Mouse (Mus musculus) right cerebral cortex, adult 18-20 months (tissue): ENCODE results near the gene Gtsf2.
"Not testable (repeated sequence)": the region's sequence is repeated elsewhere in the genome, so short reads cannot be mapped to it uniquely, and the experiment has no call there.

Source experiments
- DNase-seq: peaks from one replicate; pipeline ENCODE4 v3.0.0; 2022; ENCODE audit warnings: mixed read lengths

The Gtsf2 gene

DNA sequence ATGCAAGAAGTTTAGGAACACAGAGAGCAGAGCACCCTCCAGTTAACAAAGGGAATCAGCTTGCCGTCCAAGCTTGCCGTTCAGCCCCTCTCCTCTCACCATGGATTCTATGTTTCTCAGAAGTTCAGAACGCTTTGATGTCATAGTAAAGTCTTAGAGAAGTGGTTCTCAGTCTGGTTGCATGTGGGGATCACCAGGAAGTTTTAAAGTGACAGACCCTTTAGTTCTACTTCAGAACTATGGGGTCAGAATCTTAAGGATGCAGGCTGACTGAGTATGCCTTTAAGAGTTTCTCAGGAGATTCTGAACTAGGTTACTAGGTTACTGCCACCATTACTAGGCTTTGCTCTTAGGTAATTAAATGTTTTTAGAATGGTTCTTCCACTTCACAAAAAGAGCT, at the start of gene Gtsf2:
Gene Gtsf2 (minus strand): TSS at position 101 of the 400 bp plus-strand sequence.
- no peak for DNase-seq

DNA sequence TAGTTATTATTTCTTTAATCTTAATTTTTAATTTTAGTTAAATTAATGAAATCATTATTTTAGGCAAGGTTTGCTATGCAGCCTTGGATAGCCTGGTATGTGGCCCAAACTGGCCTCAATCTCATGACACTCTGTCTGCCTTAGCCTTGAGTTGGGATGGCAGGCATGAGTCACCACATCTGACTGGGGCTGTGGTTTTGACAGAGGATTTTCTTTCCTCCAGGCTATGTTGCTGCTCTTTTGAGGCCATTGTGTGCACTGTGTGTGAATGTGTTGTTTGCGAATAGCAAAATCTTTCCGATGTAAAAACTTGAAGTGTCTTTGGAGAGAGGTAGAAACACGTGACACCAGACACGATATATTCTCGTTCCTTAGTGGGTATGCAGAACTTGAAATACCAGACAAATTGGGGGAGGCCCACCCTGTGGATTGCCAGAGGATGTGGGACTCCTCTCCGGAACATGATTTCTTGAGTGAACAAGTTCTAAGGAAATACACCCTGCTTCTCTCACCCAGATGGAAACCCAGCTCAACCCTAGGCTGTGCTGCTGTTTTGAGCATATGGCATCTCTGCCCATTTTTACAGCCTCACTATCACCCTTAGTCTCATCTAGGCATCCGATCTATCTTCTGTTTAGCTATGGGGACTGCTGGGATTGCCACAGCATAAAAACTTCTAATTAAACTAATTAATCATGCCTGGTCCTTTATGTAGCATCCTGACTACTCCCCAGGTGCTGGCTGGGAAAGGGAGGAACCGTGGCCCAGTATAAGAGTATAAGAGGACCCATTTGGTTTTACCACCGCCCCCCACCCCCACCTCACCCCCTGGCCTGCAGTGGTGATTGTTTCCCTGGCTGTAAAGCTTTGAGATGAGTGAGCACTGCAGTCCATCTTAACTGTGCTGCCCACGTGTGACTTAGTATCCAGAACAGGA, 48.2 kb upstream of the Gtsf2 start:
- no peak for DNase-seq

GRCm38 (mm10) chr15:103488336-103488735, 40.1 kb upstream of the Gtsf2 start:
- no peak for DNase-seq

DNA sequence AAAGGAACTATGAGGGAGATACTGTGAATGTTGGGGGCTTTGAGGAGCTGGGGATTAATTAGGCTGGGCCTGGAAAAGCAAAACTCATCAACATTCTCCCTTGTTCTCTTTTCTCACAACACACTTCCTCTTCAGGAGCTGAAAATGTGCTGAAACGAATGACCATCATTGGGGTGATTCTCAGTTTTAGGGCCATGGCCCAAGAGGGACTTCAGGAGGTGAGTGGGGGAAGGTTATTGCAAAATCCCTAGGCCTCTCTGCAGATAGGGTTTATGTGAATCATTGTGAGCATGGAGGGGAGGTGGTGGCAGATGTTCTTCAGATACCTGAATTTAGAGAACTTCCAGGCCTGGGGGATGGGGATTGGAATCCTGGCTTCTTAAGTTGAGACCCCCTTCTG, 38.4 kb upstream of the Gtsf2 start:
- DNase-seq: no peak

DNA sequence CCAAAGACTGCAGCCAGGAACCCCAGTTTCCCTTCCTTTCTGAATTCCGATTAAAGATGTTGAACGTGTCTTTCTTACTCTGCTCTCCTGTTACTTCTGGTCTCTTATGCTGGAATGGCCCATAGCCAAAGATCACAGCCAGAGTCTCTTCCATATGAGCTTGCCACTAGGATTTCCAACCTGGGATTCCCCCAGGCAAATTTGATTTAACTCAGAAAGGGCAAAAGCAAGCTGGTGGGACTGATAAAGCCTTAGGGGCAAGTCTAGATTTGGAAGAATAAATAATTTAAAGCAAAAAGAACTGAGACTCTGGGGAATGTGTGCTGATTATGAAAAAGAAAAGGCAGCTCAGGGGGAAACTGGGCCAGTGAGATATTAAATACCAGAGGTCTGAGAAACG, 36.8 kb upstream of the Gtsf2 start:
- DNase-seq: no peak

GRCm38 (mm10) chr15:103484490-103484889, 36.2 kb upstream of the Gtsf2 start:
- no peak for DNase-seq

DNA sequence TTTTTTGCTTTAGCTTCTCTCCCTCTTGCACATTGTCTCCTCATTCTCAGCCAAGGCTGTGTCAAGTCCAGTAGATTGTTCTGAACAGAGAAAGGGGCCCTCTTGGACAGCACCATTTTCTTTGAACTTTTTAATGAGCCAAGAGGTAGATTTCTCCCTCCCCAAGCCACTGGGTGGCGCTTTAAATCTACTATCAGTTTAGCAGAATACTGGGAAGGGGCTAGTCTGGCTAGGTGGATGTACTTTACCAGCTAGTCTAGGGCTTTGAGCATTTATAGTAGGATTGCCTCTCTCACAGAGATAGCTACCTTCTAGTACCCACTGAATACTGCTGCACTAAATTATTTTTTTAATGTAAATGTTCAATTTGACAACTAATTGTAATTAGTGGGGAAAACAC, 34.2 kb upstream of the Gtsf2 start:
- DNase-seq: no peak

DNA sequence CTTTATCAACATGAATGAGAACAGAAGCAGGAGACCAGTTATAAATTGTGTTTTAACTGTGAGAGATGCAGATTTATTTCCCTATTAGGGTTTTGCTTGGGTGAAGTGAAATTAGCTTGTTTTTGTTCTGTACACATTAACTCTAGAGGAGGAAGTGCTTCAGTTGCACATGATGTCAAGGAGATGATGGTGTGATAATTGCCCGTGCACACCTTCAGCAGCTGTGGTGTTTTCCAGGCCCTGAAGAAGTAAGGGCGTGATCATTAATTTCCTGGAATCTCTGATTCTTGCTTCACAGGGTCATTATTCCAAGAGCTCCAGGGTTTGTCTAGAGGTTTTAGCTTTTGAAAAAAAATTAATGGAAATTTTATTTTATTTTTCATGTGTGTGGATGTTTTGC, 31.9 kb upstream of the Gtsf2 start:
- no peak for DNase-seq

- no peak for DNase-seq
These were observed 30.9 kb upstream of the Gtsf2 start for GRCm38 (mm10) chr15:103479080-103479606.

GRCm38 (mm10) chr15:103473769-103474168, 25.5 kb upstream of the Gtsf2 start:
- no peak for DNase-seq

GRCm38 (mm10) chr15:103473182-103473581, 24.9 kb upstream of the Gtsf2 start:
- peak; percentile 43 for DNase-seq

- DNase-seq: no peak
These were observed 24.0 kb upstream of the Gtsf2 start for GRCm38 (mm10) chr15:103472265-103472664.

- no peak for DNase-seq
These were observed 23.4 kb upstream of the Gtsf2 start for GRCm38 (mm10) chr15:103471488-103472194.

GRCm38 (mm10) chr15:103462539-103463261, 14.4 kb upstream of the Gtsf2 start:
- DNase-seq: no peak

DNA sequence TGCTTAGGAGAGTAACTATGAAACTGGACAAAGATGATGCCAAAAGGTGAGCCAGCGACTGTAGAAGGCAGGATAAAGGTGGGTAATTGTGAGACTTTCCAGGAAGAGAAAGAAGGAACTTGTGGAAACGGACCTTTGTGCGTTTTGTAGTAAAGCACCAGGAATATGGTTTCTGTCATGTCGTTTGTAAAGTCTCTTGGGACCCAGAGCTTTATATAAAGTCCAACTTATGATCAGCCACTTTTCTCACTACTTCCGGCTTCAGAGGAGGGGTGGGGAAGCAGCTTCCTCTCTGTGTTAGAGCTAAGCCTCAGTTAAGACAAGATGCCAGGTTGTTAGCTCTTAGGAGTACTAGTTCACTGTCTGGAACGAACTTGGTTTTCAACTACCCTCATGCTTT, 6.2 kb upstream of the Gtsf2 start:
- no peak for DNase-seq

- peak; percentile 4 for DNase-seq
These were observed 5.4 kb upstream of the Gtsf2 start, which contains the start of gene Nckap1l for GRCm38 (mm10) chr15:103453551-103454218. Nckap1l (plus strand) TSS chr15:103453794.

DNA sequence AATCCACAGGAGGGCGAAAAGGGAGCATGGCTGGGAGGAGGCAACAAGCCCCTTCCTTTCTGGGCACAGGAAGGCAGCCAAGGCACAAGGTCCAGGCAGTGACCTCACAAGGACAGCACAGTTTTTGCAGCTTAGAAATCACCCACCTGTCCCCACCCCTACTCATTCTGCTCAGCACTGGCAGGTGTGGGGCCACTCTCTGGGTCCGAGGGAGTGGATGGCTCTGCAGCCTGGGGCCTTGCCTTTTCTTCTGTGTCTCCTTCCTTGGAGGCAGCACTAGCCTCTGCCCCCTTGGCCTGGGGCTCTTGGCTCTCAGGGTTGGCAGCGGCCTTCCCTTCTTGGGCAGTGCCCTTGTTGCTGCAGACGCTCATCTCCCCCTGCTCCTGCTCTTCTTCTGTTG, 2.3 kb downstream of the Gtsf2 start:
- DNase-seq: not testable (repeated sequence)

DNA sequence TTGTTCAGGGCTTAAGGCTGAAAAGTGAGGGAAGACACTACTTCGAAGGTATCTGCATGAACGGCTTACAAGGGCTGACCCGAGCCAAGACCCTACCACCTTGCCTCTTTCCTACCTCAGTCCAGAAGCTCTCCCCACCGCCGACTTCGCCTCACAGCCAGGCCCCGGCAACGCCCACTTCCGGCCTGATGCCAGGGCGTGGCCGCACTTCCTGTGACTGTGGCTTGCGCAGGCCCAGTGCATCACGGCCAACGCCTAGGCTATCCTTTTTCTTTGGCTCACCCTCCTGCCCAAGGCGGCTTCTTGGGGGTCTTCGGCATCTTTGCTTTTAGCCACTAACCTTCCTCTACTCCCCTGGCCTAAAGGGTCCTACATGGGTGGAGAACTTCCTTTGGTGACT, 18.0 kb downstream of the Gtsf2 start, which contains the start of gene Gtsf1:
Gene Gtsf1 (minus strand): TSS at position 230 of the 400 bp plus-strand sequence.
- DNase-seq: no peak

DNA sequence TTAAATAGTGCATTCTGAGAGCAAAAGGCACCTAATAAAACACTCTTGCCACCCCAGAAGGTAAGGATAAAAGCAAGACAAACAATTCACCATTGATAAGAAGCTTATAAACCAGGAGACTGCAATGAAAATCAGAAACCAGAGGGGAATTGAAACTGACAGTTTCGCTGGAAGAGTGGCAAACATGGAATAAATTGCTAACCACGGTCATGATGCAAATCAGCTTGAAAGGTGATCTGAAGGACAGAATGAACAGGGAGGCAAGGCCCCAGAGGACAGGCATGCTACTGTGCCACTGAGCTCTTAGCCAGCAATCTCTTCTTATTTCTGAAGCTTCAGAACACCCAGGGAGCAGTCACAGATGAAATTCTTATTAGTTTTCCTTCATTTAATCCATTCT, 21.3 kb downstream of the Gtsf2 start:
- DNase-seq: no peak

- not testable (repeated sequence) for DNase-seq
These were observed 42.7 kb downstream of the Gtsf2 start for GRCm38 (mm10) chr15:103405586-103405985.

DNA sequence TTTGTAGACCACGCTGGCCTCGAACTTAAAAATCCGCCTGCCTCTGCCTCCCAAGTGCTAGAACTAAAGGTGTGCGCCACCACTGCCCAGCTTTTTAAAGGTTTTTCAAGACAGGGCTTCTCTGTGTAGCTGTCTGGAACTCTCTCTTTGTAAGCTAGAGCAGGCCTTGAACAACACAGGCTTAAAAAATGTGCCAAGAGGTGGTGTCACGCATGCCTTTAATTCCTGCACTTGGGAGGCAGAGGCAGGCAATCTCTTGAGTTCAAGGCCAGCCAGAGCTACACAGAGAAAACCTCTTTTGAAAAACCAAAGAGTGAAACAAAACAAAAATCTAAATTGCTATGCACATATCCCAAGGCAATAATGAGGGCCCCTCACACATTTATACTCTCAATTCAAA, 46.9 kb downstream of the Gtsf2 start:
- DNase-seq: no peak

DNA sequence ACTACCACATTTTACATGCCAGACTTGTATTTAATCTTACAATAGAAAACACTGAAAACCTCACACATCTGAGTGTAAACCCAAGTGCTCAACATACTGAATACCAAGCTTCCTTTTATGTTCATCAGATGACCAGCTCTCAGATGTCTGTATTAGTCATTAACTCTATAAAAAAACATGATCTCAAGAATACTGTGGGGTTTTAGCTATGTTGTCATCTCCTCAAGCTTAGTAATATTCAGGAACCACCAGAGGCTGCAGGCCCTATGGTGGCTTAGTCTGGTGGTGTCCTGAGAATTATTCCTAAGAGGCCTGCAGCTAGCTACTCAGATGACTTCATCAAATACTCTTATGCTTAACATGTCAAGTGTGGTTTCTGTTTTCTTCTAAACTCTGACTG, 54.7 kb downstream of the Gtsf2 start:
- no peak for DNase-seq
